Mouse (Mus musculus) heart, postnatal 0 days (tissue): ENCODE results near the gene Cntn4. TPM values are rescaled to one million over a fixed set of nuclear protein-coding genes. Genes with fewer than 3 reads are reported as not detected.

Source experiments
- ATAC-seq: fragments of 200-750 bp; cut with Nextera tagmentation; 2 replicates; pipeline ENCODE4 v1.8.0; 2017; ENCODE audit warnings: low read depth, moderate number of reproducible peaks, moderate library complexity; ENCODE audit not compliant: insufficient read depth
- DNase-seq: peaks from one replicate; pipeline ENCODE4 v3.0.0-alpha.2; 2016; ENCODE audit warnings: low spot score
- H3K27ac ChIP-seq: fragments of 300-500 bp; sonication (generic); 2 replicates; pipeline ENCODE4 v1.5.1; 2014; ENCODE audit warnings: low read depth, mild to moderate bottlenecking
- H3K27me3 ChIP-seq: fragments of 300-500 bp; sonication (generic); 2 replicates; pipeline ENCODE4 v1.6.1; 2014; ENCODE audit warnings: low read length, mixed read lengths; ENCODE audit not compliant: control insufficient read depth, insufficient read depth
- H3K36me3 ChIP-seq: fragments of 300-500 bp; sonication (generic); replicated peaks from 2 replicates; pipeline ENCODE4 v1.6.1; 2014; ENCODE audit warnings: low read length, mixed read lengths; ENCODE audit not compliant: control insufficient read depth, insufficient read depth
- H3K4me1 ChIP-seq: fragments of 300-500 bp; sonication (generic); 2 replicates; pipeline ENCODE4 v1.6.1; 2014; ENCODE audit warnings: antibody characterized with exemption; ENCODE audit not compliant: control insufficient read depth, insufficient read depth
- H3K4me2 ChIP-seq: fragments of 300-500 bp; sonication (generic); 2 replicates; pipeline ENCODE4 v1.6.1; 2014; ENCODE audit warnings: low read depth, mild to moderate bottlenecking, low read length, moderate library complexity
- H3K4me3 ChIP-seq: fragments of 300-500 bp; sonication (generic); 2 replicates; pipeline ENCODE4 v1.5.1; 2014; ENCODE audit warnings: low read depth, low read length
- H3K9ac ChIP-seq: fragments of 300-500 bp; sonication (generic); replicated peaks from 2 replicates; pipeline ENCODE4 v1.6.1; 2014; ENCODE audit warnings: low read depth, low read length, mixed read lengths
- H3K9me3 ChIP-seq: fragments of 300-500 bp; sonication (generic); replicated peaks from 2 replicates; pipeline ENCODE4 v1.6.1; 2016; ENCODE audit warnings: low read length; ENCODE audit not compliant: control insufficient read depth
- CTCF ChIP-seq: IDR thresholded peaks from 2 replicates; pipeline ENCODE4 v1.5.1; 2016; ENCODE audit warnings: antibody characterized with exemption, control low read depth, low read depth
- EP300 ChIP-seq: IDR thresholded peaks from 2 replicates; pipeline ENCODE4 v1.6.1; 2016; ENCODE audit warnings: antibody characterized with exemption, low read depth
- WGBS: fragments of 180-500 bp; shearing (Covaris S2); extraction: QIAGEN DNeasy Blood & Tissue Kit; methylation state at CpG from one replicate; pipeline ENCODE4 v1.1.7; 2014; 5-methylcytosine and 5-hydroxymethylcytosine counted together
- polyA plus RNA-seq: library from polyadenylated mRNA; unstranded; fragments of >200 nt; fragmentation: Nextera tagmentation; extraction: Ambion mirVana; gene quantifications from 2 replicates; pipeline ENCODE4 v1.2.1, GENCODE M21; 2015
- total RNA-seq: library from RNA; depleted of rRNA; stranded (reverse); fragments of >200 nt; gene quantifications from 2 replicates; pipeline ENCODE4 v1.2.3, GENCODE M21; 2014; ENCODE audit warnings: low replicate concordance

The Cntn4 gene
- total and polyA plus RNA-seq, 2 experiments from 2014 or later, result 0.04 to 0.07 TPM

DNA sequence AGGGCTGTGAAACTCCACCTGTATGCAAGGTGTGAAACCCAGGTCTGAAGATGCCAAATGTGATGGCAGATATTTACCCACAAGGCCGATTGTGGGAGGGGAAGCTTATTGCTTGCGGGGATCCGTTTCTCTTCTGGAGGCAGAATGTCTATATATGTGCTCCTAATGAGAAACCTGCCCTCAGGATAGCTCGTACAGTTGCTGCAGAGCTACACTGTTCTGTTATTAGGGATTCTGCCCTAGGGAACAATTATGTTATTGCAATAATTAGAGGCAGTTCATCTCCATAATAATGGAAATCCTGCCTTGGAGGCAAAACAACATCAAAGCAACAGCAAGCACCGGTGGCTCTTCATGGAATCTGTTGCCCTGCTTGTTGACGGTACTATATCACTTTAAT lies 884.2 kb downstream of the Cntn4 start:
- WGBS, result 79% methylated on average over 6 of the region's 6 CpGs
- no peak overlapping the region for H3K4me3 ChIP-seq
- no peaks in the 10 kb centered on the region for H3K36me3 ChIP-seq
- ATAC-seq, result no peak
- no peak overlapping the region for H3K4me2 ChIP-seq
- no peak for DNase-seq
- H3K27me3 ChIP-seq, result no peaks in the 10 kb centered on the region
- TF ChIP-seq CTCF (no peak), EP300 (no peak)
- no peaks in the 10 kb centered on the region for H3K9me3 ChIP-seq
- H3K4me1 ChIP-seq, result no peaks in the 10 kb centered on the region
- H3K27ac ChIP-seq, result no peak overlapping the region
- no peak overlapping the region for H3K9ac ChIP-seq

DNA sequence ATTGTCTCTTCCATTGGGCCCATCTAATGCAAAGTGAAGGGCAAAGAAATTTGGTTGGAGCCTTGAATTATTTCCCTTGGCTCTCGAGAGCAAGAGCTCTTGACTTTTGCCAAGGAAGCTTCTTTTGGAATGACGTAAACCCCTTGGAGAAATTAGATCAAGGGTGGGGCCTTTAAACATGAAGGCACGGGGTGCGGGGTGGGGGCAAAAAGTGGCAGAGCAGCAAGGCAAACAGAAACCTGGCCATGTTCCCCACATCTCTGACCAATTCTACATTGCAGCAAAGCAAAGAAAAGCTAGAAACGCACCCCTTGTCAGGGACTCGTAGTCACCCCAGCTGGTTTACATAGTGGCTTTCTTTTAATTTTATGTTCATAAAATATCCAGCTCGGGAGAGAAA lies 887.9 kb downstream of the Cntn4 start:
- ATAC-seq (no peak), DNase-seq (no peak)
- H3K4me2 ChIP-seq, result no peak overlapping the region
- H3K36me3 ChIP-seq, result no peaks in the 10 kb centered on the region
- no peak overlapping the region for H3K9ac ChIP-seq
- no peaks in the 10 kb centered on the region for H3K4me1 ChIP-seq
- 67% methylated on average over 7 of the region's 7 CpGs for WGBS
- H3K9me3 ChIP-seq, result no peaks in the 10 kb centered on the region
- TF ChIP-seq CTCF (no peak), EP300 (no peak)
- H3K4me3 ChIP-seq, result no peak overlapping the region
- no peak overlapping the region for H3K27ac ChIP-seq
- H3K27me3 ChIP-seq, result no peaks in the 10 kb centered on the region

DNA sequence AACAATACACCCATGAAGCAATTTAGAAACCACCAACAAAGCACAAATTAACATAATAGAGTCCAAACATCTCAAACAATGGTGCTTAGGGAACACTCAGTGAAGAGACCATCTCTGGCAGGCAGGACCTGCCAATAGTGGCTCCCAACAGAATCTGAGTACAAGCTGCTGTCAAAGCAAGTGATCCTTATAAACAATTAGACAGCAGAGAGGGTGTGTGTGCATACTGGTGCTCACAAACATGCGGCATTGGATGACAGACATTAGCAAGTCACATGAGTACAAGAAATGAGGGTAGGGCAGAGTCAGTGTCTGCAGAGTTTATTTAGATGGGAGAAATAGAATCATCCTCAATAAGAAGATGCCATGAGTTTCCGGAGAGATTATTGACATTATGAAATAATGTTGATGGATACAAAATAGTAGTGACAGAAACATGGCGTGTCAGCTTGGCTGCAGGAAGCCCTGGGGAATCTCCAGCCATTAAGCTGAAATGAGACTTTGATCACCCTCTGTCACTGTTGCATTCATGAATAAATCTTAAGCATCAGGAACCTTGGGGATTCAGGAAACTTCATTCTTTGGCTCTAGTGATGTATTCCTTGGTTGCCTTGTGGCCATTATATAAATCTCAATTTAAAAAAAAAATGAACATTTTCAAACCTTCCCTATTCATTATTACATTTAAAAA lies 888.5 kb downstream of the Cntn4 start:
- no peak for TF ChIP-seq EP300
- no peak overlapping the region for H3K4me2 ChIP-seq
- no peaks in the 10 kb centered on the region for H3K36me3 ChIP-seq
- no peak overlapping the region for H3K9ac ChIP-seq
- H3K9me3 ChIP-seq, result no peaks in the 10 kb centered on the region
- no peaks in the 10 kb centered on the region for H3K4me1 ChIP-seq
- H3K4me3 ChIP-seq, result no peak overlapping the region
- 84% methylated on average over 3 of the region's 3 CpGs for WGBS
- H3K27me3 ChIP-seq, result no peaks in the 10 kb centered on the region
- DNase-seq (no peak), ATAC-seq (no peak)
- H3K27ac ChIP-seq, result no peak overlapping the region

DNA sequence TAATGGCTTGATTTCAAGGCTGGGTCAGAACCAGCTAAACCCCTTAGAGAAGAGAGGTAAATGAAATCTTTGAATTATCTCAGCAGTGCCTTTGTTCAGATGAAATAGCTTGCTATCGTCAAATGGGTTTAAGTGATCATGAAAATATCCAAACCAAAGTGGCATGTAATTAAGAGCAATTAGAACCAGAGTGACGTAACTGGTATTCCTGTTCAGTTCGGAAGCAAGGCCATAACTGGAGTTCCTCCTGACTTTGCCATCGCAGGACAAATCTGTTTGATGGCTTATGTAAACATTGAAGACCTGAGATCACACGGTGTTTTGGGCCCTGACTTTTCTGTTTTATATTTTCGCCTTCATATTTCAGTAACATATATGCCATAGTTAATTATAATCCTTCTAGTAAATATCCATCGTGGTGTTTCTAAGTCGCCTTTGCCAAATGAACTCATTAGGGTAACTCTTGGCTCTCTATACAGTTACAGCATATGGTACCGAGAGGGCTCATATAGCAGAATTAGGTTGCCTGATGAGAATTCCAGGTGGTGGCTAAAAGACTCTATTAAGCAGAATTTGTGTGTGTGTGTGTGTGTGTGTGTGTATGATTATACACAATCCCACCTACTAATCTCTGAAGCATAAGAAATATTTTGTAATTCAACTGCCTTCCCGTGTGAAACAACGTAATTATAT lies 889.6 kb downstream of the Cntn4 start:
- Histone ChIP-seq H3K4me2 (no peak overlapping the region), H3K4me1 (no peaks in the 10 kb centered on the region), H3K27ac (no peak overlapping the region), H3K9ac (no peak overlapping the region), H3K27me3 (no peaks in the 10 kb centered on the region), H3K36me3 (no peaks in the 10 kb centered on the region), H3K4me3 (no peak overlapping the region), H3K9me3 (no peaks in the 10 kb centered on the region)
- WGBS, result 81% methylated on average over 11 of the region's 11 CpGs
- DNase-seq, result no peak
- TF ChIP-seq CTCF, result no peak
- TF ChIP-seq EP300, result no peak
- no peak for ATAC-seq

DNA sequence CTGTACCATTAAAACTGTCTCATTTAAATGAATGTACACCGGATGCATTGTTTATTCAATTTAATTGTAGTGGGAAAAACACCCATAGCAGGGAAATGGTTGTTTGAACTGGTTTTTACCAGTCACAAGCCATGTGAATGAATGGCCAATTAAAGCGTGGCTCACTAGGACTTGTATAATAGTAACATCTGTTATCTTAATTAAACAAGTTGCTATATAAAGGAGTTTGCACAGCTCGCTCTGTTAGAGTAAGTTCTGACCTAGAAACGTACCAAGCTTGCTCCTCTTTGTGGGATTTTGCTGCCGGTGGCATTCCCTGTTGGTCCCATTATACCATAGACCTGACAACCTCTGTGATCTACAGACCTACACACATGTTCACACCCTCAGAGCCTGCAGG lies 902.7 kb downstream of the Cntn4 start:
- 64% methylated on average over 5 of the region's 5 CpGs for WGBS

More for the DNA sequence above, 902.7 kb downstream of the Cntn4 start:
- DNase-seq (no peak), ATAC-seq (no peak)
- Histone ChIP-seq H3K4me3 (no peak overlapping the region), H3K27me3 (no peaks in the 10 kb centered on the region), H3K36me3 (no peaks in the 10 kb centered on the region), H3K27ac (no peak overlapping the region), H3K9me3 (no peaks in the 10 kb centered on the region), H3K9ac (no peak overlapping the region), H3K4me1 (no peaks in the 10 kb centered on the region), H3K4me2 (no peak overlapping the region)
- TF ChIP-seq CTCF, result no peak
- TF ChIP-seq EP300, result no peak
